Mouse (Mus musculus) inflammation-experienced regulatory T-cells (primary cell): ENCODE measurements around the gene Rars. TPM values are rescaled to one million over a fixed set of nuclear protein-coding genes. Genes with fewer than 3 reads are reported as not detected.

Experiments
- polyA plus RNA-seq, 2 experiments: library from polyadenylated mRNA; unstranded; fragments of 100-300 nt; shearing (Covaris generic); gene quantifications; one replicate each; pipeline ENCODE4 v1.2.1; 2017

Gene Rars
- 10 to 100 TPM; 62.4 to 63.6 TPM for polyA plus RNA-seq

GRCm38 (mm10) chr11:35834022-35834760 is at the start of gene Rars:
TSS of gene Rars (minus strand) at chr11:35834506.

GRCm38 (mm10) chr11:35798874-35799273 is 35.4 kb downstream of the Rars start, which contains the start of gene Fbll1:
TSS of gene Fbll1 (minus strand) at chr11:35798884.

GRCm38 (mm10) chr11:35769188-35769745 is 65.0 kb downstream of the Rars start, which contains the start of gene Pank3:
TSS of gene Pank3 (plus strand) at chr11:35769484.

Other genes starting within 250 kb of the Rars start
- 10 to 100 TPM; 10.8 to 18.4 TPM for gene Pank3, start 65.0 kb downstream of the Rars start, polyA plus RNA-seq
- gene Fbll1, start 35.6 kb downstream of the Rars start, polyA plus RNA-seq = under 1 TPM in 1 of 2 experiments, not detected in 1; 0.11 TPM
- gene Wwc1, start 146.0 kb upstream of the Rars start, polyA plus RNA-seq = 1 to 10 TPM in 1 of 2 experiments, under 1 TPM in 1; 0.31 to 1.9 TPM